Mouse (Mus musculus) heart, embryonic 12.5 days (tissue): ENCODE measurements around the gene Pclaf. TPM values are rescaled to one million over a fixed set of nuclear protein-coding genes. Genes with fewer than 3 reads are reported as not detected.

Source experiments
- ATAC-seq: fragments of 200-750 bp; cut with Nextera tagmentation; 2 replicates; pipeline ENCODE4 v1.8.0; 2017; ENCODE audit warnings: moderate TSS enrichment, moderate library complexity; ENCODE audit not compliant: insufficient number of reproducible peaks, low FRiP score
- H3K27ac ChIP-seq: fragments of 300-500 bp; sonication (generic); 2 replicates; pipeline ENCODE4 v1.5.1; 2016; ENCODE audit warnings: mild to moderate bottlenecking, moderate library complexity; ENCODE audit not compliant: poor library complexity, severe bottlenecking
- H3K27me3 ChIP-seq: fragments of 300-500 bp; sonication (generic); replicated peaks from 2 replicates; pipeline ENCODE4 v1.6.1; 2016; ENCODE audit warnings: mild to moderate bottlenecking, moderate library complexity
- H3K36me3 ChIP-seq: fragments of 300-500 bp; sonication (generic); 2 replicates; pipeline ENCODE4 v1.6.1; 2016; ENCODE audit warnings: mild to moderate bottlenecking, moderate library complexity
- H3K4me1 ChIP-seq: fragments of 300-500 bp; sonication (generic); replicated peaks from 2 replicates; pipeline ENCODE4 v1.6.1; 2016; ENCODE audit warnings: mild to moderate bottlenecking
- H3K4me2 ChIP-seq: fragments of 300-500 bp; sonication (generic); 2 replicates; pipeline ENCODE4 v1.6.1; 2016; ENCODE audit warnings: mild to moderate bottlenecking, moderate library complexity
- H3K4me3 ChIP-seq: fragments of 300-500 bp; sonication (generic); 2 replicates; pipeline ENCODE4 v1.5.1; 2016; ENCODE audit warnings: mild to moderate bottlenecking
- H3K9ac ChIP-seq: fragments of 300-500 bp; sonication (generic); 2 replicates; pipeline ENCODE4 v1.6.1; 2016; ENCODE audit warnings: mild to moderate bottlenecking, moderate library complexity
- H3K9me3 ChIP-seq: fragments of 300-500 bp; sonication (generic); replicated peaks from 2 replicates; pipeline ENCODE4 v1.6.1; 2016; ENCODE audit warnings: mild to moderate bottlenecking, moderate library complexity
- WGBS: fragments of 180-500 bp; shearing (Covaris S2); methylation state at CpG from one replicate; pipeline ENCODE4 v1.1.7; 2016; 5-methylcytosine and 5-hydroxymethylcytosine counted together
- polyA plus RNA-seq: library from polyadenylated mRNA; unstranded; fragments of >200 nt; fragmentation: Nextera tagmentation; extraction: Ambion mirVana; gene quantifications from 2 replicates; pipeline ENCODE4 v1.2.1, GENCODE M21; 2016

Pclaf gene
- polyA plus RNA-seq, 1 experiment from 2014 or later: 116 TPM

DNA sequence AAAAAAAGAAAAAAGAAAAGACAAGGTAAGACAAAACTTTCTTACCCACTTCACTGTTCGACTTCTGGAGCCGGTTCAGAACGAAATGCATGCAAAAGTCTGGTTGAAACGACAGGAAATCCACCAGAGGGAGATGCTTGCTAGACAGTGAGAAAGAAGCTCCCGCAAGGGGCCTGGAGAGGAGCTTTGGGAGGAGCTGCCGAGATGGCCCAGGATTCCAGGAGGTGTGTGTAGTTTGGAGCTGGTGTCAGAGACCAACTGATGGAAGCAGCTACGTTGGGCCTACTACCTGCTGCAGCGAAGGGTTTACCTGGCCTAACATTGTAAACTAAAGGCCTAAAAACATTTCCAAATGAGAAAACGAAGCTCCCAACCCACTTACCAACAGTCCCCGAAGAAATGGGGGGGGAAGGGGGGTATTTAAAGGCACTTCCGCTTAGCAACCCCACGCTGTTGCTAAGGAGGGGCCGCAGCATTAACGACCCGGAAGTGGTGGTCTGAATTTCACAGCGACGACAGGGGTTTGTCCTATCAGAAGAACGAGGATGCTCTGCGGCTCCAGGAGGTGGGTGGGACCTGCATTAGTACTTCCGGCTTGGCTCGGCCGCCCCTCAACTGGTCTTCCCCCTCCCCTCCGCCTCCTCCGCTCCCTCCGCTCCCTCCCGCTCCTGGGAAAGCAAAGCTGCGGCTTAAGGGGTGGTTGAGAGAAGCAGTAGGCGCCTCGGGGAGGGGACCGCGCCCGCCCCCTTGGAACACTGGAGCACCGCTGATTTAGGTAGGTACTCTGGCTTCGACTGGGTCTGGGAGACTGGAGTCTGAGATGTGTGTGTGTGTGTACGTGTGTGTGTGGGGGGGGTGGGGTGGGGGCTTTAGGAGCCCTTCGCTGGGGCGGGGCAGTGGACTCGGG is 18.6 kb downstream of the Pclaf start, which contains the start of the genes Trip4 and Csnk1g1:
Gene Trip4 (minus strand): TSS at position 401 of the 907 bp plus-strand sequence.
Gene Csnk1g1 (plus strand): TSS at position 531 of the 907 bp plus-strand sequence.
- H3K4me3 ChIP-seq: peak within 1 kb of the TSS; percentile 90
- H3K9ac ChIP-seq: peak within 1 kb of the TSS; percentile 90
- no peaks in the 10 kb centered on the region for H3K27me3 ChIP-seq
- no peaks in the 10 kb centered on the region for H3K9me3 ChIP-seq
- H3K27ac ChIP-seq: peak within 1 kb of the TSS; percentile 91
- H3K4me1 ChIP-seq: peaks cover 5% of the 10 kb centered on the region
- peak; percentile 97 for ATAC-seq
- H3K4me2 ChIP-seq: peak within 1 kb of the TSS; percentile 75
- H3K36me3 ChIP-seq: peaks cover 10% of the 10 kb centered on the region
- under 1% methylated on average over 38 of the region's 38 CpGs for WGBS

- Histone ChIP-seq H3K4me3 (peak overlapping the region; percentile 90), H3K27ac (peak overlapping the region; percentile 91)
- peak; percentile 77 for ATAC-seq
Observed at GRCm38 (mm10) chr9:65909301-65909801, 19.3 kb downstream of the Pclaf start.

GRCm38 (mm10) chr9:65909837-65910236 is 19.8 kb downstream of the Pclaf start:
- Histone ChIP-seq H3K9me3 (no peaks in the 10 kb centered on the region), H3K27me3 (no peaks in the 10 kb centered on the region), H3K27ac (peak overlapping the region; percentile 91), H3K36me3 (peaks cover 7% of the 10 kb centered on the region), H3K4me1 (peaks cover 8% of the 10 kb centered on the region), H3K9ac (peak overlapping the region; percentile 90), H3K4me3 (peak overlapping the region; percentile 90), H3K4me2 (peak overlapping the region; percentile 75)
- no peak for ATAC-seq
- WGBS: 8% methylated on average over 4 of the region's 4 CpGs

More at GRCm38 (mm10) chr9:65909301-65909801, 19.3 kb downstream of the Pclaf start:
- peaks cover 8% of the 10 kb centered on the region for H3K4me1 ChIP-seq
- H3K27me3 ChIP-seq: no peaks in the 10 kb centered on the region
- H3K9ac ChIP-seq: peak overlapping the region; percentile 90
- H3K4me2 ChIP-seq: peak overlapping the region; percentile 75
- under 1% methylated on average over 34 of the region's 34 CpGs for WGBS
- H3K9me3 ChIP-seq: no peaks in the 10 kb centered on the region
- H3K36me3 ChIP-seq: peaks cover 7% of the 10 kb centered on the region

DNA sequence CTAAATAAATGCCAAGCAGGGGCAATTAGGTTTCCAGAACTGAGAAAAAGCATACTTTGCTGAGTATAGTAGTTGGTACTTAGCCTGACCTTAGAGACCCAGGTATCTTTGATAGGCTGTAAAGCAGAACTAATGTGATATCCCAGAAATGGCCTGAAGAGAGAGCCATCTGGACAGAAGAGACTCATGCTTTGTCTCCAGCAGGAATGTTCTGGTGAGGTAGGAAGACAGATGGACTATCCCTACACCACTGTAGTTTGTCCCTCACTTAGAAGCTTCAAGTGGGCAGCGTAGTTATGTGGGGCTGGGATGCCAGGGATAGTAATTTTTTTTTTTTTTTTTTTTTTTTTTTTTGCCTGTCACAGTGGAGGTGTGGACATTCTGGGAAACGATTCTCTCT is 23.9 kb downstream of the Pclaf start:
- peaks cover 12% of the 10 kb centered on the region for H3K4me1 ChIP-seq
- H3K4me3 ChIP-seq: no peak overlapping the region
- H3K9ac ChIP-seq: no peak overlapping the region
- no peak for ATAC-seq
- H3K27ac ChIP-seq: no peak overlapping the region
- WGBS: 57% methylated on average over 2 of the region's 2 CpGs
- H3K4me2 ChIP-seq: no peak overlapping the region
- H3K27me3 ChIP-seq: no peaks in the 10 kb centered on the region
- no peaks in the 10 kb centered on the region for H3K36me3 ChIP-seq
- no peaks in the 10 kb centered on the region for H3K9me3 ChIP-seq

- Histone ChIP-seq H3K9ac (no peak overlapping the region), H3K27me3 (no peaks in the 10 kb centered on the region), H3K4me3 (no peak overlapping the region), H3K9me3 (no peaks in the 10 kb centered on the region), H3K36me3 (no peaks in the 10 kb centered on the region), H3K4me2 (no peak overlapping the region), H3K4me1 (peaks cover 10% of the 10 kb centered on the region), H3K27ac (peak overlapping the region; percentile 27; the same call in 1 of the 2 replicates)
- WGBS: 77% methylated on average over 1 of the region's 1 CpGs
- ATAC-seq: no peak
Observed at GRCm38 (mm10) chr9:65917015-65917414, 27.0 kb downstream of the Pclaf start.

GRCm38 (mm10) chr9:65928456-65928855 is 38.4 kb downstream of the Pclaf start:
- Histone ChIP-seq H3K27me3 (no peaks in the 10 kb centered on the region), H3K4me2 (no peak overlapping the region), H3K9ac (no peak overlapping the region), H3K4me3 (no peak overlapping the region), H3K36me3 (no peaks in the 10 kb centered on the region), H3K27ac (no peak overlapping the region), H3K4me1 (peaks cover 11% of the 10 kb centered on the region), H3K9me3 (no peaks in the 10 kb centered on the region)
- no peak for ATAC-seq

- Histone ChIP-seq H3K4me3 (no peak overlapping the region), H3K9ac (no peak overlapping the region), H3K36me3 (no peaks in the 10 kb centered on the region), H3K9me3 (no peaks in the 10 kb centered on the region), H3K4me1 (peaks cover 11% of the 10 kb centered on the region), H3K4me2 (no peak overlapping the region), H3K27me3 (no peaks in the 10 kb centered on the region), H3K27ac (no peak overlapping the region)
- ATAC-seq: no peak
Observed at GRCm38 (mm10) chr9:65929826-65930225, 39.8 kb downstream of the Pclaf start.

DNA sequence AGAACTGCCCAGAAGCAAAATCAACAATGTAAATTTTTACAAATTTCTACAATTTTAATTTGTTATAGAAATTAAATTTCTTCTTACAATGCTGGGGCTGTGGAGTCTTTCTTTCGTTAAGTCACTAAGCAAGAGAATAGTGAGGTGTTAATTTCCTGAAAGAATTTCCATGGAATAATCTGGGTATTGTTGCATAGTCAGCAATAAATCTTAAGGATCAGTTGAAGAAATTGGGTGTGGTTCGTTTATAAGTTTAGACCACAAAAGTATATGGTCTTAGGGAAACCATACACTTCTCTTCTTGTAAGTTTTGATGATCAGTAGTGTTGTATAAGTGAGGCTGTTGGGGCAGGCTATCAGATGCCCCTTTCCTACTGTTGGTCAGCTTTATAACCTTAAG is 47.5 kb downstream of the Pclaf start:
- Histone ChIP-seq H3K9ac (no peak overlapping the region), H3K4me2 (no peak overlapping the region), H3K4me3 (no peak overlapping the region), H3K27ac (no peak overlapping the region), H3K9me3 (no peaks in the 10 kb centered on the region), H3K4me1 (0 out of 2 replicates have a peak, but pooled peaks cover 2% of the 10 kb centered on the region), H3K27me3 (no peaks in the 10 kb centered on the region), H3K36me3 (no peaks in the 10 kb centered on the region)
- no peak for ATAC-seq
- 86% methylated on average over 2 of the region's 2 CpGs for WGBS

- no peak for ATAC-seq
- no peak overlapping the region for H3K9ac ChIP-seq
- no peaks in the 10 kb centered on the region for H3K9me3 ChIP-seq
- no peaks in the 10 kb centered on the region for H3K4me1 ChIP-seq
- 90% methylated on average over 3 of the region's 3 CpGs for WGBS
- H3K27ac ChIP-seq: no peak overlapping the region
- H3K36me3 ChIP-seq: peaks cover 18% of the 10 kb centered on the region
- H3K4me2 ChIP-seq: no peak overlapping the region
- no peaks in the 10 kb centered on the region for H3K27me3 ChIP-seq
- H3K4me3 ChIP-seq: no peak overlapping the region
Observed at GRCm38 (mm10) chr9:65951082-65951587, 61.1 kb downstream of the Pclaf start.
